Mouse (Mus musculus) limb, embryonic 12.5 days (tissue): ENCODE data around the gene Nkx2-3. TPM values are rescaled to one million over a fixed set of nuclear protein-coding genes. Genes with fewer than 3 reads are reported as not detected.

Source experiments
- ATAC-seq: fragments of 200-750 bp; cut with Nextera tagmentation; 2 replicates; pipeline ENCODE4 v1.8.0; 2017; ENCODE audit warnings: low read depth, moderate TSS enrichment; ENCODE audit not compliant: insufficient number of reproducible peaks, insufficient read depth, low FRiP score, low TSS enrichment
- H3K27ac ChIP-seq: fragments of 300-500 bp; sonication (generic); 2 replicates; pipeline ENCODE4 v1.5.1; 2016; ENCODE audit warnings: mild to moderate bottlenecking, moderate library complexity
- H3K27me3 ChIP-seq: fragments of 300-500 bp; sonication (generic); 2 replicates; pipeline ENCODE4 v1.6.1; 2016; ENCODE audit warnings: mild to moderate bottlenecking, moderate library complexity
- H3K36me3 ChIP-seq: fragments of 300-500 bp; sonication (generic); 2 replicates; pipeline ENCODE4 v1.6.1; 2016; ENCODE audit warnings: mild to moderate bottlenecking, moderate library complexity
- H3K4me1 ChIP-seq: fragments of 300-500 bp; sonication (generic); replicated peaks from 2 replicates; pipeline ENCODE4 v1.6.1; 2016
- H3K4me2 ChIP-seq: fragments of 300-500 bp; sonication (generic); 2 replicates; pipeline ENCODE4 v1.6.1; 2016; ENCODE audit warnings: mild to moderate bottlenecking, moderate library complexity
- H3K4me3 ChIP-seq: fragments of 300-500 bp; sonication (generic); replicated peaks from 2 replicates; pipeline ENCODE4 v1.5.1; 2016; ENCODE audit warnings: mild to moderate bottlenecking
- H3K9ac ChIP-seq: fragments of 300-500 bp; sonication (generic); replicated peaks from 2 replicates; pipeline ENCODE4 v1.6.1; 2016; ENCODE audit warnings: mild to moderate bottlenecking, moderate library complexity
- H3K9me3 ChIP-seq: fragments of 300-500 bp; sonication (generic); 2 replicates; pipeline ENCODE4 v1.6.1; 2016; ENCODE audit warnings: mild to moderate bottlenecking, moderate library complexity
- WGBS: fragments of 180-500 bp; shearing (Covaris S2); methylation state at CpG from one replicate; pipeline ENCODE4 v1.1.7; 2016; 5-methylcytosine and 5-hydroxymethylcytosine counted together
- polyA plus RNA-seq: library from polyadenylated mRNA; unstranded; fragments of >200 nt; fragmentation: Nextera tagmentation; extraction: Ambion mirVana; gene quantifications from 2 replicates; pipeline ENCODE4 v1.2.1, GENCODE M21; 2016

The Nkx2-3 gene
- polyA plus RNA-seq, 1 experiment from 2014 or later, result not detected

GRCm38 (mm10) chr19:43606552-43607530 lies 5.3 kb upstream of the Nkx2-3 start:
- no peak overlapping the region for H3K27ac ChIP-seq
- H3K4me3 ChIP-seq, result no peak overlapping the region

DNA sequence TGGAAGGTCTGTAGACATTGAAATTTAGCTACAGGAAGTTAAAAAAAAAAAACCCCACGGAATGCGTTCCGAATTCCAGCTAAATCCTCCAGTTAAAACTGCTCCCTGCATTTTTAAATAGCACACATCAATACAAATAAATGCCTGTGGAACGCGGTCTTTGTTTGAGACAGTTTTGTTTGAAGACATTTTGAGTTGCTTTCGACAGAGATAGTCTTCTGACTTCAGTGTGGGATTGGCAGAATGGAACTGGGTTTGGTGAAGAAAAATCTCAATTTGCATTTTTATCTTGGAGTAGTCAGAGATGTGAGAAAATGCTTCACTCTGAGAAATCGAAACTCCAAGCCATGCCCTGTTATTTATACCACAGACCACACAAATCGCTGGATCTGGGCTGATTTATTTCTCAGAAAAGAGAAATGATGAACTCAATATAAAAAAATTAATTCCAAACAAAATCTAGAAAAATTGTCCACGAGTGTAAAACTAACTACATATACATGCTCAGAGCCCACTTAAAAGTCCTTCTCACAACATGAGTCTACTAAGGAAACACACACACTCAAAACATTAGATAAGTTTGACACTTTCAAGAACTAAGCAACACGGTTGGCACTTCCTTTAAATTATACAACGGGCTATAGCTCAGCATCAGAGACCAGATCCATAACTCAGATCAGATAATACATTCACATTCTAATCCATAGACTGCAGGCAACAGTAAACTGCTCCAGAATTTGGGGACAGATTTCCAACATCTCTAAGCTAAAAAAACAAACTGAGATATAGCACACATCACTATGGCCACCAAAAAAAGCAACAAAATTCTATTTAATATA lies 4.1 kb upstream of the Nkx2-3 start:
- Histone ChIP-seq H3K4me3 (no peak overlapping the region), H3K9me3 (no peaks in the 10 kb centered on the region), H3K27ac (no peak overlapping the region), H3K36me3 (no peaks in the 10 kb centered on the region), H3K9ac (no peak overlapping the region), H3K4me2 (no peak overlapping the region), H3K4me1 (peaks cover 18% of the 10 kb centered on the region), H3K27me3 (peaks cover 90% of the 10 kb centered on the region)
- no peak for ATAC-seq
- 2% methylated on average over 11 of the region's 11 CpGs for WGBS

More at GRCm38 (mm10) chr19:43606552-43607530, 5.3 kb upstream of the Nkx2-3 start:
- under 1% methylated on average over 40 of the region's 40 CpGs for WGBS
- Histone ChIP-seq H3K9me3 (no peaks in the 10 kb centered on the region), H3K4me1 (peaks cover 7% of the 10 kb centered on the region), H3K36me3 (no peaks in the 10 kb centered on the region), H3K27me3 (peaks cover 90% of the 10 kb centered on the region), H3K9ac (no peak overlapping the region), H3K4me2 (no peak overlapping the region)
- ATAC-seq, result no peak

DNA sequence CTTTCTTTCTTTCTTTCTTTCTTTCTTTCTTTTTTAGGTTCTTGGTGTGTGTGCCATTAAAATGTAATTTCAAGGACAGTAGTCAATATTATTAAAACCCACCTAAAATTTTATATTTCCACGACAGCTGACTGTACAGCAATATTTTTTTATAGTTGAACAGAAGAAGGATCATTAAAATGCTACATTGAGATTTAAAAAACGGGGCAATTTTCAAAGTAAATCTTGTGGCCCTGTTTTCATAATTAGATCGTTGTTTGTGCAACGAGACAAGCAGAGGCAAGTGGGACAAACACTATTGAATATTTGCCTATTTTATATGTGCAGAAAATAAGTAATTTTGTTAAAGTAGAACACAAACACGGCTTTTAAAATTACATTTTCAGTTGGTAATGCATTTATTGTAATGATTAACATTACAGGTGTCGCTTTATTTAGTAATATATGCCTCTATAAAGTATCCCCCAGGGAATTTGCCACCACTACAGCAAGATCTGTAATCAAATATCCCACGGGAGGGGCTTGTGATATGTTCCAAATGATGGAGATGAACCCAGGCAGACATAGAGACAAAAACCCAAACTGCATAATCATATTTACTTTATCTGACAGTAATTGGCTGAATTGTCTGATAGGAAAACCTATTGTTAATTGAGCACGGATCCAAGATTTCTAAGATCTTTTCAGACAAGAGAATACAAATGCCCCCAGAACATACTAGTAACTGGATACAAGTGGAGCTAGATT lies 3.2 kb upstream of the Nkx2-3 start:
- H3K9ac ChIP-seq, result no peak overlapping the region
- H3K36me3 ChIP-seq, result no peaks in the 10 kb centered on the region
- peaks cover 18% of the 10 kb centered on the region for H3K4me1 ChIP-seq
- H3K4me3 ChIP-seq, result no peak overlapping the region
- H3K27ac ChIP-seq, result no peak overlapping the region
- H3K27me3 ChIP-seq, result peaks cover 90% of the 10 kb centered on the region
- H3K9me3 ChIP-seq, result no peaks in the 10 kb centered on the region
- 9% methylated on average over 8 of the region's 8 CpGs for WGBS
- no peak for ATAC-seq
- no peak overlapping the region for H3K4me2 ChIP-seq

- under 1% methylated on average over 25 of the region's 25 CpGs for WGBS
- Histone ChIP-seq H3K36me3 (no peaks in the 10 kb centered on the region), H3K4me1 (peaks cover 23% of the 10 kb centered on the region), H3K4me2 (0 out of 2 replicates have a peak overlapping the region, but pooled peaks have one; percentile 1), H3K9ac (no peak overlapping the region), H3K27me3 (peaks cover 90% of the 10 kb centered on the region), H3K4me3 (no peak overlapping the region), H3K27ac (no peak overlapping the region), H3K9me3 (no peaks in the 10 kb centered on the region)
- no peak for ATAC-seq
Measured at GRCm38 (mm10) chr19:43609458-43610330, 2.4 kb upstream of the Nkx2-3 start.

DNA sequence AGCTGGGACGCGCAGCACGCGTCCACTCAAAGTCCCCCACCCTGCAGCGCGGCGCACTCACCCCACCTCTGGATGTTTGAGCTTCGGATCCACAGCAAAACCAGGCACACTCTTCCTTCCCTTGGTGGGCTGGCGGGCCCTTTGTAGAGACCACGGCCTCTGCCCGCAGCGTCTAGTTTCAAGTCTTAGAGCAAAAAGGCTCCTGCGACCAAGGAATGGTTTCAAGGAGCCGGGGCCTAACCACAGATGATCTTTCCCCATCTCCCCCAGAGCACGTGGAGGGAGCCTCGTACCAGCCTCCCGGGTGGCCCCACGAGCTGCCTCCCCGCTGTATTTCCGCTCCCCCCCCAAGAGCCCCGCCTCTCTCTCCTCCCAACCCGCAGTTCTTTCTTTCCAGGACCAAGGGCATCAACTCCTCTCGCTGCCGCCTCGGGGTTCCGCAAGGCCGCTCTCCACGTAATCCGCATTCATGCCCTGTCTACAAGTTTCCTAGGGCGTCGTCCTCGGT lies 1.7 kb upstream of the Nkx2-3 start:
- peak overlapping the region; percentile 1; the same call in 1 of the 2 replicates for H3K4me2 ChIP-seq
- H3K4me3 ChIP-seq, result no peak overlapping the region
- H3K27me3 ChIP-seq, result peaks cover 90% of the 10 kb centered on the region
- no peak overlapping the region for H3K27ac ChIP-seq
- WGBS, result under 1% methylated on average over 32 of the region's 32 CpGs
- no peak for ATAC-seq
- no peak overlapping the region for H3K9ac ChIP-seq
- no peaks in the 10 kb centered on the region for H3K36me3 ChIP-seq
- H3K4me1 ChIP-seq, result peaks cover 30% of the 10 kb centered on the region
- H3K9me3 ChIP-seq, result no peaks in the 10 kb centered on the region

GRCm38 (mm10) chr19:43611110-43611509 lies 1.0 kb upstream of the Nkx2-3 start:
- no peak for ATAC-seq
- WGBS, result 5% methylated on average over 8 of the region's 8 CpGs
- Histone ChIP-seq H3K4me3 (no peak overlapping the region), H3K27me3 (peaks cover 90% of the 10 kb centered on the region), H3K9me3 (no peaks in the 10 kb centered on the region), H3K27ac (no peak overlapping the region), H3K36me3 (no peaks in the 10 kb centered on the region), H3K9ac (no peak overlapping the region), H3K4me2 (no peak overlapping the region), H3K4me1 (peaks cover 36% of the 10 kb centered on the region)

DNA sequence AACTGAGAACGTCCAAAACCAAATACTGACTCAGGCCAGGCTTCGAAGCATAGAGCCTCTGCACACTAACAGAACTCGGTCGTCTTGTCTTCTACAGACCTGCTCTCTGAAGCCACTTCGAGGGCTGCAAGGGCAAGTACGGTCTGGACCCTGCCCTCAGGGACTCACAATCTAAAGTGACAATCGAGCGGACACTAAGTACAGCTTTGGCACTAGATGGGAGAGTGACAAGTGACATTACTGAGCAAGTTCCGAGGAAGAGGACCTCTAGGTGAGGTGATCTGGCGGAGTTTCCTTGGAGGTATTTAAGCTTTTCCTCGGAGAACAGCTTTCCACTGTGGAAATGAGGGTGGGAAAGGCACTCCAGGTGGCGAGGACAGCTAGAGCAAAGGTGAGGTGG lies 564 bp upstream of the Nkx2-3 start:
- 3% methylated on average over 12 of the region's 12 CpGs for WGBS
- Histone ChIP-seq H3K4me2 (no peak overlapping the region), H3K4me3 (no peak overlapping the region), H3K36me3 (no peaks in the 10 kb centered on the region), H3K27ac (no peak overlapping the region), H3K4me1 (peaks cover 41% of the 10 kb centered on the region), H3K9me3 (no peaks in the 10 kb centered on the region), H3K9ac (no peak overlapping the region), H3K27me3 (peaks cover 90% of the 10 kb centered on the region)
- ATAC-seq, result no peak

DNA sequence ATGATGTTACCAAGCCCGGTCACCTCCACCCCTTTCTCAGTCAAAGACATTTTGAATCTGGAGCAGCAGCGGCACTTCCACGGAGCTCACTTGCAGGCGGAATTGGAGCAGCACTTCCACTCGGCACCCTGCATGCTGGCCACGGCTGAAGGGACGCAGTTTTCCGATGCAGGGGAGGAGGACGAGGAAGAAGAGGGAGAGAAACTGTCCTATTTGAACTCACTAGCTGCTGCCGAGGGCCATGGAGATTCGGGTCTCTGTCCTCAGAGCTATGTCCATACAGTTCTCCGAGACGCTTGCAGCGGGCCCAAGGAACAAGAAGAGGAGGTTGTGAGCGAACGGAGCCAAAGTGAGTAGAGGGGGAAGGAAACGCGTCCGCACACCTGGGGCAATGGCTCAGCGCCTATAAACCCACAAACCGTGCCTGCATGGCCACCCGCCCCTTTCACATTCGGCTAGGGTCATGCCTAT lies 411 bp downstream of the Nkx2-3 start:
- H3K9ac ChIP-seq, result no peak overlapping the region
- ATAC-seq, result no peak
- H3K4me3 ChIP-seq, result peak overlapping the region; percentile 11; the same call in 1 of the 2 replicates
- H3K4me2 ChIP-seq, result peak overlapping the region; percentile 30
- no peak overlapping the region for H3K27ac ChIP-seq
- peaks cover 90% of the 10 kb centered on the region for H3K27me3 ChIP-seq
- H3K36me3 ChIP-seq, result no peaks in the 10 kb centered on the region
- no peaks in the 10 kb centered on the region for H3K9me3 ChIP-seq
- WGBS, result under 1% methylated on average over 23 of the region's 23 CpGs
- peaks cover 46% of the 10 kb centered on the region for H3K4me1 ChIP-seq

GRCm38 (mm10) chr19:43613293-43614130 lies 1.4 kb downstream of the Nkx2-3 start:
- Histone ChIP-seq H3K4me1 (peaks cover 46% of the 10 kb centered on the region), H3K36me3 (no peaks in the 10 kb centered on the region), H3K9ac (no peak overlapping the region), H3K27me3 (peaks cover 96% of the 10 kb centered on the region), H3K4me2 (no peak overlapping the region), H3K9me3 (no peaks in the 10 kb centered on the region), H3K27ac (no peak overlapping the region), H3K4me3 (no peak overlapping the region)
- ATAC-seq, result no peak
- WGBS, result 2% methylated on average over 26 of the region's 26 CpGs
